8 mouse cellular contexts compared by ENCODE assay signal in genomic region chr7:43489631-43490125, GRCm38 (mm10). TPM values are rescaled to one million over a fixed set of nuclear protein-coding genes. Genes with fewer than 3 reads are reported as not detected.
A peak's percentile ranks its signal among the peaks of the same experiment; 100 is the strongest.
DNase-seq lines count a peak whose midpoint lies in the region; ATAC-seq and TF ChIP-seq lines count a peak whose summit lies in the region.

TSS of gene Iglon5 (minus strand) at chr7:43490075.

- in situ Hi-C loops in CH12.LX (cut with MboI; ENCODE audit: low pct_ligation_motif_present, low pct_unique_long_range_greater_than_20kb, low sequenced_read_pairs): loop anchor here (25.0 kb wide), 1 partner anchor 298 kb away; the partner anchor contains the start of genes Klk10, Klk8 and Klk9

- dilution Hi-C loops in CH12.LX (cut with MboI; ENCODE audit: extremely low pct_ligation_motif_present, extremely low pct_unique_long_range_greater_than_20kb, low sequenced_read_pairs): no loop called here

- TF ChIP-seq RAD21 in CH12.LX (IDR thresholded peaks at IDR 0.05; ENCODE audit: low read depth, low read length): no peak

- no peaks in the 10 kb centered on the region for H3K36me3 ChIP-seq in CH12.LX (replicated peaks in 1 of 2; ENCODE audit: control insufficient read depth in 1 of 2, insufficient read depth in 1 of 2, low read length in 1 of 2)
- H3K36me3 ChIP-seq in forebrain, embryonic 12.5 days (replicated peaks): no peaks in the 10 kb centered on the region

- peak within 1 kb of the TSS; percentile 51 for H3K4me2 ChIP-seq in CH12.LX (ENCODE audit: insufficient read depth, low read depth, poor library complexity, severe bottlenecking)
- peak within 1 kb of the TSS; percentile 77 for H3K4me2 ChIP-seq in forebrain, embryonic 12.5 days

- no peak for TF ChIP-seq POLR2A in CH12.LX (IDR thresholded peaks at IDR 0.05; ENCODE audit: low read depth, low read length)

- peaks cover 0 to 9% of the 10 kb centered on the region in 2 experiments; a peak in 1 of 4 replicates for H3K4me1 ChIP-seq in CH12.LX (ENCODE audit: control insufficient read depth in 1 of 2, insufficient read depth in 2 of 2)
- peaks cover 22% of the 10 kb centered on the region for H3K4me1 ChIP-seq in forebrain, embryonic 12.5 days

- no peaks in the 10 kb centered on the region for H3K79me2 ChIP-seq in CH12.LX (replicated peaks; ENCODE audit: control insufficient read depth, extremely low read depth, insufficient read depth, poor library complexity, severe bottlenecking)

- no peak within 1 kb of the TSS for H3K9ac ChIP-seq in CH12.LX (ENCODE audit: insufficient read depth, low read depth)
- H3K9ac ChIP-seq in forebrain, embryonic 12.5 days: peak within 1 kb of the TSS; percentile 93

- DNase-seq in cerebellum, adult 18-20 months: peak; percentile 42 to 66
- DNase-seq in cerebellum, adult 9-10 months: no peak
- DNase-seq in CH12.LX (ENCODE audit: extremely low read depth): no peak
- DNase-seq in left cerebral cortex, postnatal 4 days: peak; percentile 48
- DNase-seq in retina, embryonic 14.5 days (ENCODE audit: low spot score): peak; percentile 37
- DNase-seq in gastrocnemius, postnatal 10 days: no peak

- intact Hi-C loops in left cerebral cortex, postnatal 4 days (cut with DNase I): no loop called here

- peaks cover 2% of the 10 kb centered on the region for H3K9me3 ChIP-seq in CH12.LX (replicated peaks; ENCODE audit: low read length)
- no peaks in the 10 kb centered on the region for H3K9me3 ChIP-seq in forebrain, embryonic 12.5 days

- no peak within 1 kb of the TSS for H3K4me3 ChIP-seq in CH12.LX (replicated peaks in 1 of 3; ENCODE audit: low read depth in 2 of 3, low read length in 2 of 3, poor library complexity in 1 of 3)
- peak within 1 kb of the TSS; percentile 69 for H3K4me3 ChIP-seq in forebrain, embryonic 12.5 days (replicated peaks)

- peaks cover 78% of the 10 kb centered on the region for H3K27me3 ChIP-seq in CH12.LX (replicated peaks)
- H3K27me3 ChIP-seq in forebrain, embryonic 12.5 days: no peaks in the 10 kb centered on the region

- no peak within 1 kb of the TSS for H3K27ac ChIP-seq in CH12.LX (ENCODE audit: insufficient read depth, low read depth)
- H3K27ac ChIP-seq in forebrain, embryonic 12.5 days: peak within 1 kb of the TSS; percentile 86

- no peak for TF ChIP-seq CTCF in CH12.LX (conservative IDR thresholded peaks at IDR 0.05 in 1 of 2, IDR thresholded peaks at IDR 0.05 in 1 of 2; ENCODE audit: low read depth in 2 of 2, low read length in 2 of 2)

- ATAC-seq in forebrain, embryonic 12.5 days (ENCODE audit: low FRiP score): peak; percentile 69
- no peak for ATAC-seq in megakaryocyte, adult 5-6 weeks (ENCODE audit: poor library complexity, severe bottlenecking)

- WGBS in forebrain, embryonic 12.5 days: 2% methylated on average over 16 of the region's 41 CpGs

- TF ChIP-seq EP300 in CH12.LX (IDR thresholded peaks at IDR 0.05; ENCODE audit: low read length): no peak

TF ChIP-seq in CH12.LX, 34 proteins besides CTCF, POLR2A, EP300 and RAD21:
- TF ChIP-seq ZKSCAN1 (IDR thresholded peaks at IDR 0.05; ENCODE audit: borderline replicate concordance, low read depth, low read length) (no peak), SMC3 (IDR thresholded peaks at IDR 0.05; ENCODE audit: low read depth, low read length) (no peak), MAFK (IDR thresholded peaks at IDR 0.05; ENCODE audit: insufficient replicate concordance, low read length) (no peak)

RNA-seq across cellular contexts. Expression of gene Iglon5, which starts in this region (rescaled TPM):
- total RNA-seq in CH12.LX (2012; rRNA removed): not detected in 2 replicates
- not detected in 2 replicates for total RNA-seq in CH12.LX (2014; rRNA removed)
- not detected in 2 replicates for polyA plus RNA-seq in CH12.LX (2012; ENCODE audit: insufficient read length, low read depth)
- 2.5 and 2.8 TPM in 2 replicates for polyA plus RNA-seq in forebrain, embryonic 12.5 days (2016; fragmentation: Nextera tagmentation; extraction: Ambion mirVana)
- 10 to 100 TPM; 57.1 to 59.1 TPM for total RNA-seq in left cerebral cortex, postnatal 4 days (2021)
- total RNA-seq in megakaryocyte, adult 5-6 weeks (2015): not detected in 2 replicates
- total RNA-seq in megakaryocyte, adult 5-6 weeks (2017): not detected in 2 replicates
- total RNA-seq in gastrocnemius, postnatal 10 days (2021): 1 to 10 TPM; 1.2 to 1.3 TPM

Comparison
In these comparisons a context has a peak if more than half of its experiments do, and no peak if none do; other contexts are left out.
1. RNA of gene Iglon5 (total RNA-seq): 57.1 to 59.1 TPM in left cerebral cortex, postnatal 4 days; 1.2 to 1.3 TPM in gastrocnemius, postnatal 10 days, not detected in CH12.LX and not detected in megakaryocyte, adult 5-6 weeks; every median in the first group is over 10 times any median in the second.
2. DNase-seq: peak in cerebellum, adult 18-20 months (2 of 2), left cerebral cortex, postnatal 4 days (single experiment) and retina, embryonic 14.5 days (single experiment); none in cerebellum, adult 9-10 months (single experiment), CH12.LX (single experiment) and gastrocnemius, postnatal 10 days (single experiment).